Mouse (Mus musculus): Measurements from ENCODE around the gene Olfr1347.

- TF ChIP-seq POLR2A (IDR thresholded peaks at IDR 0.05; ENCODE audit: insufficient read depth, low read length) (no peak), CTCF (IDR thresholded peaks at IDR 0.05; ENCODE audit: low read depth, low read length) (no peak), EP300 (IDR thresholded peaks at IDR 0.05; ENCODE audit: insufficient read depth, low read depth, low read length) (no peak)
These were observed 22.1 kb upstream of the Olfr1347 start for GRCm38 (mm10) chr7:6521666-6522065.
